Mouse (Mus musculus) macrophage (primary cell): Measurements from ENCODE around the gene Gm7075. TPM values are rescaled to one million over a fixed set of nuclear protein-coding genes. Genes with fewer than 3 reads are reported as not detected.
"Not testable (repeated sequence)": the region's sequence is repeated elsewhere in the genome, so short reads cannot be mapped to it uniquely, and the experiment has no call there.

ENCODE experiments used
- H3K27ac ChIP-seq: fragments of 350-480 bp; formaldehyde crosslinking; 2 replicates; pipeline ENCODE4 v1.9.0; 2021
- H3K36me3 ChIP-seq: fragments of 350-480 bp; formaldehyde crosslinking; 2 replicates; pipeline ENCODE4 v1.9.0; 2021; ENCODE audit errors: inconsistent target
- H3K4me3 ChIP-seq: fragments of 350-480 bp; formaldehyde crosslinking; 2 replicates; pipeline ENCODE4 v1.9.0; 2021; ENCODE audit errors: inconsistent target
- H3K79me2 ChIP-seq: fragments of 350-480 bp; formaldehyde crosslinking; 2 replicates; pipeline ENCODE4 v1.9.0; 2021; ENCODE audit errors: inconsistent target
- WGBS: methylation state at CpG from one replicate; pipeline ENCODE4 v1.1.7; 2026; ENCODE audit warnings: inconsistent platforms; ENCODE audit not compliant: missing documents; 5-methylcytosine and 5-hydroxymethylcytosine counted together
- polyA plus RNA-seq: library from polyadenylated mRNA; stranded (reverse); fragments of 250-400 nt; gene quantifications from 3 replicates; pipeline ENCODE4 v1.2.4, GENCODE M21; 2018; ENCODE audit warnings: inconsistent platforms
- total RNA-seq, 78 experiments: library from RNA; depleted of rRNA; stranded (reverse); fragments of 250-400 nt; gene quantifications; 1 replicate in 9 of 78; 2 replicates in 24 of 78; 3 replicates in 43 of 78; 4 replicates in 2 of 78; pipeline ENCODE4 v1.2.4; 2018; ENCODE audit warnings: inconsistent platforms in 56 of 78

The Gm7075 gene
- not detected for total RNA-seq (2018; cell fraction: chromatin; rRNA removed)
- total RNA-seq (2018; cell fraction: cytosol; rRNA removed), result not detected
- total RNA-seq (2018; cell fraction: nucleus; rRNA removed), result not detected
- not detected in 3 replicates for polyA plus RNA-seq

DNA sequence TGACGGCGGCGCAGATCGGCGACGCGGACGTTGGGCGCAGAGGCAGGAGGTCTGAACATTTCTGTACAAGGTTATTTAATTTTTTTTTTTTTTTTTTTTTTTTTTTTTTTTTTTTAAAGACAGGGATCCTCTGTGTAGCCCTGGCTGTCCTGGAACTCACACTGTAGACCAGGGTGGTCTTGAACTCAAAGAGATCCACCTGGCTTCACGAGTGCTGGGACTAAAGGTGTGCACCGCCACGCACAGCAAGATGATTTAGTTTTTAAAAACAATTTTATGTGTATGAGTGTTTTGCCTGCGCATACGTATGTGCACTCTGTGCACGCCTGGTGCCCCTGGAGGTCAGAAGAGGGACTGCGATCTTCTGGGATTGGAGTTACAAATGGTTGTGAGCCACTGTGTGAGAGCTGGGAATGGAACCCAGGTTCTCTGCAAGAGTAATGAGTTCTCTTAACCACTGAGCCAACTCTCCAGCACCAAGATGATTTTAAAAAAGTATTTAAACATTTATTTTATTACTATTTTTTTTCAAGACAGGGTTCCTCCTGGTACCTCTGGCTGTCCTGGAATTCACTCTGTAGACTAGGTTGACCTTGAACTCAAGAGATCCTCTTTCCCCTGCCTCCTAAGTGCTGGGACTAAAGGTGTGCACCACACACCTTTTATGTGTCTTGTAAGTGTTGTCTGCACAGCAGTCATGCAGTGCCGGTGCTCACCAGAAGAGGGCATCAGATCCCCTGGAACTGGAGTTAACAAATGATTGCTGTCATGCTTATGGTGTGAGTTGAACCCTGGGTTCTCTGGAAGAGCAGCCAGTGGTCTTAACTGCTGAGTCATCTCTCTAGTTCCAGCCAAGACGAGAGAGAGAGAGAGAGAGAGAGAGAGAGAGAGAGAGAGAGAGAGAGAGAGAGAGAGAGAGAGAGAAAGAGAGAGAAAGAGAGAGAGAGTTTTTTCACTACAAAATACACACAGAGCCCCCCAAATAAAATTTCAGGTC lies at the start of gene Gm7075:
TSS of gene Gm7075 (minus strand) at position 51 of the 997 bp plus-strand sequence.
- WGBS, result 85% methylated on average over 17 of the region's 18 CpGs
- Histone ChIP-seq H3K27ac (no peak within 1 kb of the TSS), H3K79me2 (no peaks in the 10 kb centered on the region), H3K4me3 (no peak within 1 kb of the TSS), H3K36me3 (no peaks in the 10 kb centered on the region)

DNA sequence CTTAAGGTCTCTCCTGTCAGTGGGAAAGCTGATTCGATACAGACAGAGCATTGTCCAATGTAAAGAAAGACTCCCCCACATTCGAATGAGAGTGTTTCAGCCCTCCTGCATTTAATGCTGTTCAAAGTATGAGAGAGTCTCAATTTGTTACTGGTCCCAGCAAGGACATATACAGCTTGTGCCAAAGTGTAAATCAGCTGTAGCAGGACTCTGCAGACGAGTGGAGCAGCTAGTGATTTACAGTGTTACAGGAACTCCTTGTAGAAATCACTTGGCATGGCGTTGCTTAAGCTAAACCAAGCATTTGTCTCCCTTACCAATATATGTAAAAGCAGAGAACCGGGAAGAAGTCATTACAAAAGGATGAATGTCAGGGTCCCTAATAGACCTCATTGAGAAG lies 39.3 kb upstream of the Gm7075 start:
- Histone ChIP-seq H3K27ac (no peak overlapping the region), H3K36me3 (no peaks in the 10 kb centered on the region), H3K79me2 (no peaks in the 10 kb centered on the region), H3K4me3 (no peak overlapping the region)
- WGBS, result 80% methylated on average over 5 of the region's 5 CpGs

GRCm38 (mm10) chr10:63457292-63458128 lies 35.9 kb upstream of the Gm7075 start:
- no peak overlapping the region for H3K27ac ChIP-seq
- 88% methylated on average over 17 of the region's 17 CpGs for WGBS
- no peaks in the 10 kb centered on the region for H3K36me3 ChIP-seq
- H3K79me2 ChIP-seq, result no peaks in the 10 kb centered on the region
- H3K4me3 ChIP-seq, result no peak overlapping the region

DNA sequence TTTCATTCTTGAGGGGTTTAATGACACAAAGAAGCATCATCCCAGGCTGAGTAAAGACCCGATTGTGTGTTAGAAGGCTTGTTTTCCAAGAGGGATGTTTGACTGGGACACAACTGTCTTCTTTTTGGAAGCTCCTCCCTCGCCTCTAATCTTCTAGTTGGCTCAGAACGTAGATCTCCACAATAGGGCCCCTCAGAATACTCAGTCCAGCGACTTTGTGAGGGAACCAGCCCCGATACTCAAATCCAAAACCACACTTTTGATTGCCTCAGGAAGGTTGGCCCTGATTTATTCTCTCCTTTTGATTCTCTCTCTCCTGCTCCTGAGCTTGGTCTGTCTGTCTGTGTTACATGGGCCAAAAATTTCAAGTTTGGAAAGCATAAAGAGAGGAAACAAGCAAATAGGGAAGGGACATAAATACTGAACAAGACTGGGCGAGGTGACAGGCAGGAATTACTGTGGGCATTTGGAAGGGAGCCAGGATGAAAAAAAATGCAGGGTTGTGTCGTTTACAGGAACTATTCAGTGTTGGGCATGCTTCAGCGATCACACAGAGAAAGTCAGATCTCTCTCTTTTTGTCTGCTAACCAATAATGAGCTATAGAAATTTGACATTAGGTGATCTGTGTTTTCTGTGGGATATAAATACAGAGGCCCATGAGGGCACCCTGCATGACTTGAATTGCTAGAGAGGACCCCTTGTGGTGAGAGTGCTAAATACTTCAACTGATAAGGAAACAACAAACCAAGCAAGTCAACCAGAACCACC lies 33.7 kb upstream of the Gm7075 start:
- Histone ChIP-seq H3K27ac (no peak overlapping the region), H3K4me3 (no peak overlapping the region), H3K79me2 (no peaks in the 10 kb centered on the region), H3K36me3 (no peaks in the 10 kb centered on the region)
- 31% methylated on average over 8 of the region's 8 CpGs for WGBS

DNA sequence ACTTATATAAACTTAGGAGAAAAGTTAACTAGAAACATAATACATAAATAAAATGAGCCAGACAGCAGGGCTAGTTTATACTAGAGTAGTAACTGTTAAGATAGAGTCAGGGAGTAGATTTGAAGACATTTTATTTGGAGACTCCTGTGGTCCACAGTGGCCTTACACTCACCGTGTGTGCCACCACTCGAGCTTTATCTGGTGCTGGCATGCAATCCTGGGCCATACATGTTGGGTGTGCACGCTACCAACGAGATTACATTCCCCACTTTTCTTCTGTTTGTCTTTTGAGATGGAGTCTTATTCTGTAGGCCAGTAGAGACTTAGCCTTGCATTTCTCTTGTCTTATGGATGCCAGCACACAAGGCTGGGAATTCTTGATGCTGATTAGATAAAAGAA lies 32.3 kb upstream of the Gm7075 start:
- H3K27ac ChIP-seq, result no peak overlapping the region
- H3K4me3 ChIP-seq, result no peak overlapping the region
- H3K36me3 ChIP-seq, result no peaks in the 10 kb centered on the region
- H3K79me2 ChIP-seq, result no peaks in the 10 kb centered on the region
- 76% methylated on average over 4 of the region's 4 CpGs for WGBS

GRCm38 (mm10) chr10:63444602-63445387 lies 23.2 kb upstream of the Gm7075 start:
- not testable (repeated sequence) for H3K27ac ChIP-seq, H3K36me3 ChIP-seq, H3K79me2 ChIP-seq, H3K4me3 ChIP-seq
- 85% methylated on average over 12 of the region's 13 CpGs for WGBS

DNA sequence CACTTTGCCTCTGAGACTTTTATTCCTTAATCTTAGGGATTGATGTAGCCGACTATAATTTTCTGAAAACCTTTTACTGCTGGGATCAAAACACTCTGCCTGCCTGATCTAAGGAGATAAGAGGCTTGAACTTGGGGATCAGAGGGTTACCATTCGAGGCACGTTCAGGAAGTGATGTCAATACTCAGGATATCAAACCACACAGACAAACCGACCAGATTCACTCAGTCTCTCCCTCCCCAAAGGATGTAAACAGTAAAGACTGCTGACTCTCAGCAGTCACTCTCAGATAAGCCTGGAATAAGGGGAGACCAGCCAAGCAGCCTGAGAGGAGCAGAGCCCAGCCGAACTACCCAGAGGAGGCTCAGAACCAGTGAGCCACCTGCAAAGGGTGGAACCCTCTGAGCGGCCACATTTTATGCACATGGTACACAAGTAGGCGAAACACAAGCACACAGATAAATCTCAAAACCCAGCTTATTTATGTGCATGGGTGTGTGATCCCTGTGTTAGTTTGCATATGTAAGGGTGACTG lies 18.2 kb upstream of the Gm7075 start:
- WGBS, result 63% methylated on average over 7 of the region's 7 CpGs
- no peaks in the 10 kb centered on the region for H3K79me2 ChIP-seq
- no peaks in the 10 kb centered on the region for H3K36me3 ChIP-seq
- no peak overlapping the region for H3K4me3 ChIP-seq
- H3K27ac ChIP-seq, result no peak overlapping the region

GRCm38 (mm10) chr10:63438736-63439262 lies 17.2 kb upstream of the Gm7075 start:
- no peaks in the 10 kb centered on the region for H3K79me2 ChIP-seq
- H3K27ac ChIP-seq, result no peak overlapping the region
- no peak overlapping the region for H3K4me3 ChIP-seq
- no peaks in the 10 kb centered on the region for H3K36me3 ChIP-seq

GRCm38 (mm10) chr10:63432887-63433286 lies 11.3 kb upstream of the Gm7075 start:
- WGBS, result 91% methylated on average over 2 of the region's 2 CpGs
- no peak overlapping the region for H3K4me3 ChIP-seq

DNA sequence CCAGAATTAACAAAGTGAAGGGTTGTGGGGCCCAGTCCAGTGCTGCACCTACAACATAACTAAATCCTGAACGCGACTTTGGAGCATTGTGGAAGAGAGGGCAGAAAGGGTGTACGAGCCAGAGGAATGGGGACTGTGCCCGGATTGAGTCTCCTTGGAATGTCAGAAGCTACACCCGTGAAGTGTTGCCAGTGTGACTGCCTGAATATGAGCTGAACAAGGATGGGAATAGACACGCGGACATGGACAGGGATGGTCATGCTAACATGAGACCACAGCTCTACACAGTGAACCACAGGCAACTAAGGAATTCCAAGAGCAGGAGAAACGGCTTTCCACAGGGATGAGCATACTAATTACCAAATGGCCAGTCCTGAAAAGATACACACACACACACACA lies 10.5 kb upstream of the Gm7075 start:
- 96% methylated on average over 8 of the region's 8 CpGs for WGBS
- no peak overlapping the region for H3K4me3 ChIP-seq

More at GRCm38 (mm10) chr10:63432887-63433286, 11.3 kb upstream of the Gm7075 start:
- Histone ChIP-seq H3K79me2 (no peaks in the 10 kb centered on the region), H3K27ac (no peak overlapping the region), H3K36me3 (no peaks in the 10 kb centered on the region)

GRCm38 (mm10) chr10:63431221-63431736 lies 9.7 kb upstream of the Gm7075 start:
- Histone ChIP-seq H3K36me3 (no peaks in the 10 kb centered on the region), H3K27ac (no peak overlapping the region), H3K4me3 (no peak overlapping the region), H3K79me2 (no peaks in the 10 kb centered on the region)
- WGBS, result 92% methylated on average over 7 of the region's 7 CpGs

More for the DNA sequence above, 10.5 kb upstream of the Gm7075 start:
- no peak overlapping the region for H3K27ac ChIP-seq
- H3K36me3 ChIP-seq, result no peaks in the 10 kb centered on the region
- H3K79me2 ChIP-seq, result no peaks in the 10 kb centered on the region

DNA sequence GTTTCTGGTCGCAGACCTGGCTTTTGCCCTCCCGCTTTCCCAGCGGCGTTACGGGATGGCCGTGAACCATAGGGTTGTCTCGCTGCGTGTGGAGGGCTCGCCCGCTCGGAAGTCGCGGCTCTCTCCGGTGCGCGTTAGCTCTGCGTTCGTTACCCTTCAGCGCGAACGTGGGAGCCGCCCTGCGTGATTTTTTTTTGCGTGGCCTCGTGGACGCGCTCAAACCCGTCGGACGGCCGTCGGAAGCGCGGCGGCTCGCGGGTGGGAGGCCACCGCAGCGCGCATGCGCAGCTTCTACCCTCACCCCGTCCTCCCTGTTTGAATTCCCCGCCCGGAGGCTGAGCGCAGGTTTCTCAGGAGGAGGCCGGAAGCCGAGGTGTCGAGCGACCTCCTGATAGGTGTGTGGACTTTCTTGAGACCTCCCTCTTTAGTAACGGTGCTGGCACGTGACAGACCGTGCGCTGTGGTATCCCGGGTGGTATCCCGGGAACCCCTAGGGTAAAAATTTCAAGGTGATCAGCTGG lies 8.3 kb upstream of the Gm7075 start, which contains the start of gene Ctnna3:
TSS of gene Ctnna3 (plus strand) at position 314 of the 521 bp plus-strand sequence.
- H3K79me2 ChIP-seq, result no peaks in the 10 kb centered on the region
- H3K36me3 ChIP-seq, result no peaks in the 10 kb centered on the region
- no peak within 1 kb of the TSS for H3K27ac ChIP-seq
- H3K4me3 ChIP-seq, result peak within 1 kb of the TSS; percentile 59
- WGBS, result 1% methylated on average over 55 of the region's 55 CpGs

GRCm38 (mm10) chr10:63429380-63429779 lies 7.8 kb upstream of the Gm7075 start:
- Histone ChIP-seq H3K4me3 (peak overlapping the region; percentile 59), H3K79me2 (no peaks in the 10 kb centered on the region), H3K36me3 (no peaks in the 10 kb centered on the region), H3K27ac (no peak overlapping the region)
- WGBS, result 2% methylated on average over 34 of the region's 34 CpGs
